7 mouse cellular contexts compared by ENCODE assay signal in genomic region chr2:147789268-147789667, GRCm38 (mm10).
DNase-seq lines count a peak whose midpoint lies in the region; ATAC-seq lines count a peak whose summit lies in the region.

No protein-coding gene starts in this region.

- no peaks in the 10 kb centered on the region for H3K9me3 ChIP-seq in kidney, embryonic 15.5 days (replicated peaks)
- H3K9me3 ChIP-seq in embryonic facial prominence, embryonic 10.5 days: no peaks in the 10 kb centered on the region

- H3K27ac ChIP-seq in kidney, embryonic 15.5 days: no peak overlapping the region
- no peak overlapping the region for H3K27ac ChIP-seq in embryonic facial prominence, embryonic 10.5 days (replicated peaks)

- H3K4me3 ChIP-seq in kidney, embryonic 15.5 days (replicated peaks): no peak overlapping the region
- H3K4me3 ChIP-seq in embryonic facial prominence, embryonic 10.5 days: no peak overlapping the region

- H3K4me2 ChIP-seq in kidney, embryonic 15.5 days: no peak overlapping the region

- H3K4me1 ChIP-seq in kidney, embryonic 15.5 days: no peaks in the 10 kb centered on the region
- no peaks in the 10 kb centered on the region for H3K4me1 ChIP-seq in embryonic facial prominence, embryonic 10.5 days

- H3K27me3 ChIP-seq in kidney, embryonic 15.5 days: peaks cover 3% of the 10 kb centered on the region; the same call in 1 of the 2 replicates
- H3K27me3 ChIP-seq in embryonic facial prominence, embryonic 10.5 days (replicated peaks; ENCODE audit: low read depth, poor library complexity, severe bottlenecking): no peaks in the 10 kb centered on the region

- WGBS in kidney, embryonic 15.5 days: 4% methylated on average over 3 of the region's 3 CpGs
- 13% methylated on average over 3 of the region's 3 CpGs for WGBS in embryonic facial prominence, embryonic 10.5 days

- no peak overlapping the region for H3K9ac ChIP-seq in kidney, embryonic 15.5 days

- H3K36me3 ChIP-seq in kidney, embryonic 15.5 days: no peaks in the 10 kb centered on the region
- H3K36me3 ChIP-seq in embryonic facial prominence, embryonic 10.5 days (replicated peaks): no peaks in the 10 kb centered on the region

- no peak for ATAC-seq in kidney, embryonic 15.5 days (replicated peaks; ENCODE audit: low FRiP score)

- DNase-seq in kidney, adult 18-20 months: peak; percentile 64
- DNase-seq in adrenal gland, adult 8-10 months: peak; percentile 15
- DNase-seq in embryonic facial prominence, embryonic 10.5 days (ENCODE audit: low spot score): peak; percentile 71
- peak; percentile 78 to 80 for DNase-seq in kidney, postnatal 4 days
- peak; percentile 9 to 45 for DNase-seq in lung, adult 18-20 months
- peak; percentile 59 for DNase-seq in right cerebral cortex, postnatal 25 days

Comparison
In these comparisons a context has a peak if more than half of its experiments do, and no peak if none do; other contexts are left out.
1. DNase-seq: peak in every context shown above with its lines; median percentile 79 in kidney, postnatal 4 days; 71 in embryonic facial prominence, embryonic 10.5 days; 64 in kidney, adult 18-20 months; 59 in right cerebral cortex, postnatal 25 days; 27 in lung, adult 18-20 months; 15 in adrenal gland, adult 8-10 months.